10 mouse cellular contexts compared by ENCODE assay signal in the genomic region with DNA sequence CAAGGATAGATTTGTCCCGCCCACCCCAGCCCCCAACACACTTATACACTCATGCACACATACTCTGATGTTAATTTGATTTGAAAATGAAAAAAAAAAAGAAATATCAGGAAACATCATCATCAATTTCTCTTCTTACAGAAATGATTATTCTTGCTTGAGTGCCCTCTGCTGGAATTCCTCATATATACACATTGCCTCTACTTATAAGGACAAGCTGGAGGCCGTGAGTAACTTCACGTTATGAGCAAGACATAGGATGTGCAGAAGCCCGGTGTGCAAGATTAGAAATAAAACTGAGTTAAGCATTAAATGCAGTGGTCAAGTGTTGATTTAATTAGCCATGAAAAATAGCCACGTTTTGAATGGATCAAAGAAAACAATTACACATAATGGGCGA. TPM values are rescaled to one million over a fixed set of nuclear protein-coding genes. Genes with fewer than 3 reads are reported as not detected.
DNase-seq lines count a peak whose midpoint lies in the region; ATAC-seq and TF ChIP-seq lines count a peak whose summit lies in the region.
"Had no signal": no experiment of that assay in that cellular context is flagged by ENCODE, and none has a peak within 500 bp of the region (broad histone marks: within the 10 kb centered on the region; RNA-seq: fewer than 3 reads in every experiment).

No protein-coding gene starts in this region.

- no peaks in the 10 kb centered on the region for H3K79me2 ChIP-seq in liver, adult 2 months (ENCODE audit: control insufficient read depth, insufficient read depth, low read length)

- no peaks in the 10 kb centered on the region for H3K27me3 ChIP-seq in forebrain, embryonic 15.5 days
- no peaks in the 10 kb centered on the region for H3K27me3 ChIP-seq in forebrain, embryonic 11.5 days (ENCODE audit: control insufficient read depth, insufficient read depth, low read length)
- H3K27me3 ChIP-seq in liver, adult 2 months (ENCODE audit: control insufficient read depth, insufficient read depth, low read length), result no peaks in the 10 kb centered on the region
- H3K27me3 ChIP-seq in liver, embryonic 12.5 days (replicated peaks), result no peaks in the 10 kb centered on the region
- no peaks in the 10 kb centered on the region for H3K27me3 ChIP-seq in limb, embryonic 14.5 days (ENCODE audit: control insufficient read depth, insufficient read depth, low read length)

- H3K4me3 ChIP-seq in forebrain, embryonic 15.5 days, result no peak overlapping the region
- no peak overlapping the region for H3K4me3 ChIP-seq in forebrain, embryonic 11.5 days (ENCODE audit: low read depth, low read length)
- no peak overlapping the region for H3K4me3 ChIP-seq in liver, adult 2 months (ENCODE audit: insufficient read depth, low read depth, low read length)
- H3K4me3 ChIP-seq in liver, embryonic 12.5 days, result no peak overlapping the region
- no peak overlapping the region for H3K4me3 ChIP-seq in limb, embryonic 14.5 days (replicated peaks; ENCODE audit: low read length)

- no peak overlapping the region for H3K4me2 ChIP-seq in forebrain, embryonic 15.5 days (replicated peaks)
- H3K4me2 ChIP-seq in forebrain, embryonic 11.5 days (ENCODE audit: low read depth, low read length, severe bottlenecking), result no peak overlapping the region
- H3K4me2 ChIP-seq in liver, embryonic 12.5 days, result no peak overlapping the region
- H3K4me2 ChIP-seq in limb, embryonic 14.5 days (replicated peaks; ENCODE audit: low read depth, low read length, severe bottlenecking), result no peak overlapping the region

- H3K36me3 ChIP-seq in forebrain, embryonic 15.5 days, result no peaks in the 10 kb centered on the region
- H3K36me3 ChIP-seq in forebrain, embryonic 11.5 days (ENCODE audit: control insufficient read depth, insufficient read depth, low read length), result no peaks in the 10 kb centered on the region
- no peaks in the 10 kb centered on the region for H3K36me3 ChIP-seq in liver, adult 2 months (ENCODE audit: control insufficient read depth, insufficient read depth, low read length)
- H3K36me3 ChIP-seq in liver, embryonic 12.5 days, result no peaks in the 10 kb centered on the region
- no peaks in the 10 kb centered on the region for H3K36me3 ChIP-seq in limb, embryonic 14.5 days (ENCODE audit: control insufficient read depth, insufficient read depth, low read length)

- 0 out of 2 replicates have a peak, but pooled peaks have one; percentile 38 for ATAC-seq in forebrain, embryonic 15.5 days (replicated peaks)
- no peak for ATAC-seq in forebrain, embryonic 11.5 days (replicated peaks; ENCODE audit: low FRiP score)
- ATAC-seq in liver, embryonic 12.5 days, result no peak
- no peak for ATAC-seq in limb, embryonic 14.5 days (ENCODE audit: low FRiP score, low read depth)

- no peak for TF ChIP-seq POLR2A in liver, adult 2 months (IDR thresholded peaks at IDR 0.05; ENCODE audit: extremely low read depth, insufficient read depth, low read length)
- no peak for TF ChIP-seq POLR2A in limb, embryonic 14.5 days (IDR thresholded peaks at IDR 0.05; ENCODE audit: borderline replicate concordance, extremely low read depth, insufficient read depth, insufficient read length)

- H3K4me1 ChIP-seq in forebrain, embryonic 15.5 days, result peaks cover 9% of the 10 kb centered on the region
- no peaks in the 10 kb centered on the region for H3K4me1 ChIP-seq in forebrain, embryonic 11.5 days (replicated peaks; ENCODE audit: control insufficient read depth, insufficient read depth, low read length)
- H3K4me1 ChIP-seq in liver, adult 2 months (ENCODE audit: control insufficient read depth, insufficient read depth, low read length), result no peaks in the 10 kb centered on the region
- no peaks in the 10 kb centered on the region for H3K4me1 ChIP-seq in liver, embryonic 12.5 days
- H3K4me1 ChIP-seq in limb, embryonic 14.5 days (ENCODE audit: control insufficient read depth, insufficient read depth, low read length), result no peaks in the 10 kb centered on the region

- no peaks in the 10 kb centered on the region for H3K9me3 ChIP-seq in forebrain, embryonic 15.5 days
- no peaks in the 10 kb centered on the region for H3K9me3 ChIP-seq in forebrain, embryonic 11.5 days (ENCODE audit: control insufficient read depth, low read length)
- no peaks in the 10 kb centered on the region for H3K9me3 ChIP-seq in liver, embryonic 12.5 days (replicated peaks)
- H3K9me3 ChIP-seq in limb, embryonic 14.5 days (ENCODE audit: control insufficient read depth, low read length), result no peaks in the 10 kb centered on the region

- no peak overlapping the region for H3K27ac ChIP-seq in forebrain, embryonic 15.5 days (replicated peaks)
- no peak overlapping the region for H3K27ac ChIP-seq in forebrain, embryonic 11.5 days (ENCODE audit: low read depth, low read length)
- no peak overlapping the region for H3K27ac ChIP-seq in liver, adult 2 months (replicated peaks; ENCODE audit: insufficient read depth, low read depth, low read length)
- H3K27ac ChIP-seq in liver, embryonic 12.5 days, result no peak overlapping the region
- no peak overlapping the region for H3K27ac ChIP-seq in limb, embryonic 14.5 days (replicated peaks; ENCODE audit: low read depth, low read length)
- H3K27ac ChIP-seq: liver, embryonic 14.5 days had no signal

- WGBS in forebrain, embryonic 15.5 days, result 33% methylated on average over 6 of the region's 6 CpGs
- 48% methylated on average over 6 of the region's 6 CpGs for WGBS in forebrain, embryonic 11.5 days
- 35% methylated on average over 6 of the region's 6 CpGs for WGBS in liver, adult 2 months
- 43% methylated on average over 6 of the region's 6 CpGs for WGBS in liver, embryonic 12.5 days (ENCODE audit: insufficient replicate concordance)
- 34% methylated on average over 6 of the region's 6 CpGs for WGBS in limb, embryonic 14.5 days

- H3K9ac ChIP-seq in forebrain, embryonic 15.5 days (replicated peaks), result no peak overlapping the region
- no peak overlapping the region for H3K9ac ChIP-seq in forebrain, embryonic 11.5 days (ENCODE audit: low read length)
- no peak overlapping the region for H3K9ac ChIP-seq in liver, adult 2 months (ENCODE audit: low read depth, low read length)
- no peak overlapping the region for H3K9ac ChIP-seq in liver, embryonic 12.5 days
- no peak overlapping the region for H3K9ac ChIP-seq in limb, embryonic 14.5 days (ENCODE audit: low read depth, low read length, severe bottlenecking)
- H3K9ac ChIP-seq: liver, embryonic 14.5 days had no signal

- DNase-seq in forebrain, embryonic 11.5 days (ENCODE audit: low spot score), result no peak
- peak; percentile 50 for DNase-seq in liver, adult 2 months (ENCODE audit: extremely low read depth, low read depth, low spot score)
- DNase-seq in brain, adult 2 months (ENCODE audit: low read depth, low spot score), result peak; percentile 86
- peak; percentile 76 for DNase-seq in limb, embryonic 14.5 days (ENCODE audit: low spot score)
- no peak for DNase-seq in T-cell, adult 2 months (ENCODE audit: low spot score)
- DNase-seq in spleen, postnatal 10 days (ENCODE audit: low spot score in 2 of 2), result no peak

- TF ChIP-seq CTCF in liver, adult 2 months (IDR thresholded peaks at IDR 0.05; ENCODE audit: low read depth, low read length), result peak; percentile 32; the same call in 1 of the 2 replicates

RNA-seq across cellular contexts. Expression of a gene that starts 40.9 kb away (rescaled TPM):
- not detected in 2 replicates for polyA plus RNA-seq in forebrain, embryonic 15.5 days (2015; fragmentation: Nextera tagmentation; extraction: Ambion mirVana)
- polyA plus RNA-seq in forebrain, embryonic 11.5 days (2014; fragmentation: Nextera tagmentation; extraction: Ambion mirVana), result not detected in 2 replicates
- 0.27 and 0.92 TPM in 2 replicates for total RNA-seq in liver, adult 2 months (2014; rRNA removed)
- polyA plus RNA-seq in liver, adult 2 months (2012; rRNA removed), result 0.09 TPM in 2 replicates
- polyA plus RNA-seq in liver, embryonic 12.5 days (2016; fragmentation: Nextera tagmentation; extraction: Ambion mirVana), result not detected in 2 replicates
- polyA plus RNA-seq in limb, embryonic 14.5 days (2012; rRNA removed), result 0.70 and 0.92 TPM in 2 replicates
- 1.3 and 2.5 TPM in 2 replicates for polyA plus RNA-seq in limb, embryonic 14.5 days (2014; fragmentation: Nextera tagmentation; extraction: Ambion mirVana)
- polyA plus RNA-seq: liver, embryonic 14.5 days; stomach, embryonic 16.5 days had no signal

Comparison
In these comparisons a context has a peak if more than half of its experiments do, and no peak if none do; other contexts are left out.
1. DNase-seq: peak in liver, adult 2 months (single experiment), brain, adult 2 months (single experiment) and limb, embryonic 14.5 days (single experiment); none in forebrain, embryonic 11.5 days (single experiment), T-cell, adult 2 months (single experiment) and spleen, postnatal 10 days (0 of 2).